Mouse (Mus musculus): ENCODE results near the gene Kazn.

GRCm38 (mm10) chr4:142135515-142135914 is 103.7 kb downstream of the Kazn start:
- TF ChIP-seq GATA1 (IDR thresholded peaks at IDR 0.05; ENCODE audit: low read length): no peak
- no peak for TF ChIP-seq TAL1 (IDR thresholded peaks at IDR 0.05; ENCODE audit: low read length)

Data from erythroblast, embryonic 14.5 days (primary cell).